Mouse (Mus musculus) kidney, postnatal 10 days (tissue): Measurements from ENCODE around the gene Tubgcp6.
A peak's percentile ranks its signal among the peaks of the same experiment; 100 is the strongest.

ENCODE experiments used
- DNase-seq: peaks from one replicate; pipeline ENCODE4 v3.0.0; 2021; ENCODE audit warnings: mixed read lengths

Gene Tubgcp6

GRCm38 (mm10) chr15:89141443-89141842 is 18.5 kb upstream of the Tubgcp6 start:
- DNase-seq, result peak; percentile 33

- peak; percentile 78 for DNase-seq
Observed at GRCm38 (mm10) chr15:89140659-89141252, 17.8 kb upstream of the Tubgcp6 start, which contains the start of gene Mapk12. Gene Mapk12 (minus strand): TSS chr15:89140703.

- DNase-seq, result peak; percentile 57
Observed at GRCm38 (mm10) chr15:89140048-89140658, 17.2 kb upstream of the Tubgcp6 start.

GRCm38 (mm10) chr15:89138531-89138930 is 15.6 kb upstream of the Tubgcp6 start:
- DNase-seq, result no peak

- DNase-seq, result no peak
Observed at GRCm38 (mm10) chr15:89138046-89138405, 15.1 kb upstream of the Tubgcp6 start.

- no peak for DNase-seq
Observed at GRCm38 (mm10) chr15:89137378-89138045, 14.6 kb upstream of the Tubgcp6 start.

GRCm38 (mm10) chr15:89136461-89137155 is 13.7 kb upstream of the Tubgcp6 start:
- no peak for DNase-seq

GRCm38 (mm10) chr15:89131316-89131715 is 8.4 kb upstream of the Tubgcp6 start:
- no peak for DNase-seq

GRCm38 (mm10) chr15:89130245-89130644 is 7.3 kb upstream of the Tubgcp6 start:
- no peak for DNase-seq

- DNase-seq, result peak; percentile 90
Observed at GRCm38 (mm10) chr15:89128382-89129350, 5.8 kb upstream of the Tubgcp6 start, which contains the start of gene Hdac10. Gene Hdac10 (minus strand): TSS chr15:89128700.

- DNase-seq, result no peak
Observed at GRCm38 (mm10) chr15:89127364-89127940, 4.5 kb upstream of the Tubgcp6 start.

GRCm38 (mm10) chr15:89126622-89127021 is 3.7 kb upstream of the Tubgcp6 start:
- no peak for DNase-seq

- no peak for DNase-seq
Observed at GRCm38 (mm10) chr15:89125351-89125750, 2.4 kb upstream of the Tubgcp6 start.

- no peak for DNase-seq
Observed at GRCm38 (mm10) chr15:89124312-89124711, 1.4 kb upstream of the Tubgcp6 start.

GRCm38 (mm10) chr15:89123595-89123994 is 683 bp upstream of the Tubgcp6 start:
- peak; percentile 66 for DNase-seq

- no peak for DNase-seq
Observed at GRCm38 (mm10) chr15:89118007-89118406, 4.9 kb downstream of the Tubgcp6 start.

- no peak for DNase-seq
Observed at GRCm38 (mm10) chr15:89110147-89110546, 12.8 kb downstream of the Tubgcp6 start.

- no peak for DNase-seq
Observed at GRCm38 (mm10) chr15:89106976-89107375, 15.9 kb downstream of the Tubgcp6 start.

GRCm38 (mm10) chr15:89106073-89106472 is 16.8 kb downstream of the Tubgcp6 start:
- no peak for DNase-seq

GRCm38 (mm10) chr15:89104425-89104824 is 18.5 kb downstream of the Tubgcp6 start:
- no peak for DNase-seq

GRCm38 (mm10) chr15:89103921-89104320 is 19.0 kb downstream of the Tubgcp6 start:
- no peak for DNase-seq

- peak; percentile 10 for DNase-seq
Observed at GRCm38 (mm10) chr15:89102646-89103045, 20.3 kb downstream of the Tubgcp6 start.
